Comparison of ENCODE assay signal across 7 mouse cellular contexts in genomic region chr2:27304074-27304473, GRCm38 (mm10).
"Had no signal": no experiment of that assay in that cellular context is flagged by ENCODE, and none has a peak within 500 bp of the region (broad histone marks: within the 10 kb centered on the region; RNA-seq: fewer than 3 reads in every experiment).

No protein-coding gene starts in this region.

- H3K9ac ChIP-seq: intestine, embryonic 15.5 days; liver, embryonic 13.5 days had no signal

- H3K4me3 ChIP-seq: intestine, embryonic 15.5 days; left cerebral cortex, adult 2 months; liver, embryonic 13.5 days had no signal

- H3K4me1 ChIP-seq: liver, embryonic 13.5 days had no signal

- DNase-seq: liver, embryonic 13.5 days; right cerebral cortex, adult 18-20 months; right cerebral cortex, postnatal 4 days had no signal

- H3K27ac ChIP-seq: intestine, embryonic 15.5 days; left cerebral cortex, adult 2 months; liver, embryonic 13.5 days; stomach, postnatal 0 days had no signal

- H3K27me3 ChIP-seq: intestine, embryonic 15.5 days; liver, embryonic 13.5 days had no signal

- H3K9me3 ChIP-seq: intestine, embryonic 15.5 days; liver, embryonic 13.5 days had no signal

- H3K4me2 ChIP-seq: intestine, embryonic 15.5 days; liver, embryonic 13.5 days; midbrain, embryonic 11.5 days had no signal

- H3K36me3 ChIP-seq: intestine, embryonic 15.5 days; liver, embryonic 13.5 days had no signal
